Mouse (Mus musculus): ENCODE data around the gene Mag.

DNA sequence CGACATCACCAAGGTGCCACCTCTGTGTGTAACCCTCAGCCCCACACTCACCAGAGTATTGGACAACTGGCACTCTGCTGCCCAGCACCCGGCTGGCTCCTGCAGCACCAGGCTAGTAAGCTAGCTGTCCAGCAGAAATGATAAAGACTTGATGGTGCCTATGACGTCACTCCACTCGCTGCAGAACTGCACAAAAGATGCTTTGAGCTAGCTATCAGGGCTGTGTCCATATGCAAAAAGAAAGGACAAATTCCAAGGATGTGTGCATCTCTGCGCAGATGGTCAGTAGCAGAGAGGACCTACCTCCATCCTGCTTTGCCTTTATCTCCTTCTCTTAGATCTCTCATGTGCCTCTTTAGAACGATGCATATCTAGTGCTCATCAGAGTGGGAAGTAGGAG lies 58.6 kb downstream of the Mag start, which contains the start of gene Ffar3:
- no peak for TF ChIP-seq GATA1 (IDR thresholded peaks at IDR 0.05; ENCODE audit: borderline replicate concordance, low read length)
- TF ChIP-seq FLI1 (IDR thresholded peaks at IDR 0.05; ENCODE audit: low read length): no peak

Data from megakaryocyte, embryonic 14.5 days (primary cell).